Mouse (Mus musculus) embryonic facial prominence, embryonic 15.5 days (tissue): ENCODE measurements around the gene Poldip3. TPM values are rescaled to one million over a fixed set of nuclear protein-coding genes. Genes with fewer than 3 reads are reported as not detected.

ENCODE experiments used
- ATAC-seq: fragments of 200-750 bp; cut with Nextera tagmentation; 2 replicates; pipeline ENCODE4 v1.8.0; 2017; ENCODE audit warnings: low read depth, moderate TSS enrichment; ENCODE audit not compliant: insufficient number of reproducible peaks, low FRiP score, low TSS enrichment
- H3K27ac ChIP-seq: fragments of 300-500 bp; sonication (generic); replicated peaks from 2 replicates; pipeline ENCODE4 v1.5.1; 2015; ENCODE audit warnings: mild to moderate bottlenecking, inconsistent platforms
- H3K27me3 ChIP-seq: fragments of 300-500 bp; sonication (generic); 2 replicates; pipeline ENCODE4 v1.6.1; 2015; ENCODE audit warnings: inconsistent platforms
- H3K36me3 ChIP-seq: fragments of 300-500 bp; sonication (generic); 2 replicates; pipeline ENCODE4 v1.6.1; 2015; ENCODE audit warnings: mild to moderate bottlenecking, inconsistent platforms
- H3K4me1 ChIP-seq: fragments of 300-500 bp; sonication (generic); 2 replicates; pipeline ENCODE4 v1.6.1; 2015; ENCODE audit warnings: inconsistent platforms
- H3K4me2 ChIP-seq: fragments of 300-500 bp; sonication (generic); replicated peaks from 2 replicates; pipeline ENCODE4 v1.6.1; 2015; ENCODE audit warnings: mild to moderate bottlenecking, inconsistent platforms
- H3K4me3 ChIP-seq: fragments of 300-500 bp; sonication (generic); replicated peaks from 2 replicates; pipeline ENCODE4 v1.5.1; 2015; ENCODE audit warnings: mild to moderate bottlenecking, inconsistent platforms
- H3K9ac ChIP-seq: fragments of 300-500 bp; sonication (generic); 2 replicates; pipeline ENCODE4 v1.6.1; 2015; ENCODE audit warnings: inconsistent platforms
- H3K9me3 ChIP-seq: fragments of 300-500 bp; sonication (generic); replicated peaks from 2 replicates; pipeline ENCODE4 v1.6.1; 2016; ENCODE audit warnings: inconsistent platforms
- WGBS: fragments of 180-500 bp; shearing (Covaris S2); methylation state at CpG from one replicate; pipeline ENCODE4 v1.1.7; 2015; 5-methylcytosine and 5-hydroxymethylcytosine counted together
- polyA plus RNA-seq: library from polyadenylated mRNA; unstranded; fragments of >200 nt; fragmentation: Nextera tagmentation; extraction: Ambion mirVana; gene quantifications from 2 replicates; pipeline ENCODE4 v1.2.1, GENCODE M21; 2015

The Poldip3 gene
- 142 and 147 TPM in 2 replicates for polyA plus RNA-seq

DNA sequence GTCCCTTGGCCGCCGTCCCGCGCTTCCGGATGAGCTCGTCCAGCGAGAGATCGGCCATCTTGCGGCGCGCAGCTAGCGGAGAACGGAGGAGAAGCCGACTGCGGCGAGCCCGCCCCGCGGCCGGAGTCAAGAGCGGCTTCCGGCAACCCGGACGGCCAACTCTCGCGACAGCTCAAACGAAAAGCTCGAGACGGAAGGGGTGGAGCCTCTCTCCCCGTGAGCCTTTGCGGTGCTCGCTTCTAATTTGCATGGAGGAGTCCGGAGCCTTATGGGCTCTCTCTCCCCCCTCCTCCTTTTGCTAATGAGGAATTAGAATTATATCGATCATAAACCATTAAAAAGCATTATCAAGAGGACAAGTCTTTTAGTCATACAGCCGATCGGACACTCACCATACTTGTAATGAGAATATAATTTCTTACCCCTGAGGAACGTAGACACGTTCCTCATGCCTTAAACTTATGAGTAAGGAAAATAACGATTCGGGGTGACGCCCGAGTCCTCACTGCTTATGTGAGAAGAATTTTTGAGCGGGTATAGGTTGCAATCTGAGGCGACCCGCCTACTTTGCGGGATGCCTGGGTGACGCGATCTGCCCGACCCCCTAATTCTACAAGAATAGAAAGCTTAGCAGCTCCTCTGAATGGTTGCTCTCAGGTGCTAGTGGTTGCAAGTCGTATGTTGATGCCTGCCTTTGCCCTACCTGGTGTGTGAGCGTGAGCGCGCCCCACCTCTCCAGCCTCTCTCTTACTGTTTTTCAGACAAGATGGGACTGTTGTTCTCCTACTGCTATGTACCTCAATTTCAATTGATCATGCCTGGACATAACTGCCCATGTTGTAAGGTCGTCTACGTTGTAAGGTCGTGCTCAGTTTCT lies at the start of gene Poldip3:
Gene Poldip3 (minus strand): TSS at position 189 of the 877 bp plus-strand sequence.
- Histone ChIP-seq H3K27me3 (no peaks in the 10 kb centered on the region), H3K9me3 (no peaks in the 10 kb centered on the region), H3K9ac (peak within 1 kb of the TSS; percentile 81), H3K27ac (peak within 1 kb of the TSS; percentile 99), H3K4me3 (peak within 1 kb of the TSS; percentile 68), H3K36me3 (peaks cover 31% of the 10 kb centered on the region), H3K4me1 (peaks cover 16% of the 10 kb centered on the region), H3K4me2 (peak within 1 kb of the TSS; percentile 79)
- ATAC-seq: peak; percentile 93
- under 1% methylated on average over 56 of the region's 56 CpGs for WGBS

DNA sequence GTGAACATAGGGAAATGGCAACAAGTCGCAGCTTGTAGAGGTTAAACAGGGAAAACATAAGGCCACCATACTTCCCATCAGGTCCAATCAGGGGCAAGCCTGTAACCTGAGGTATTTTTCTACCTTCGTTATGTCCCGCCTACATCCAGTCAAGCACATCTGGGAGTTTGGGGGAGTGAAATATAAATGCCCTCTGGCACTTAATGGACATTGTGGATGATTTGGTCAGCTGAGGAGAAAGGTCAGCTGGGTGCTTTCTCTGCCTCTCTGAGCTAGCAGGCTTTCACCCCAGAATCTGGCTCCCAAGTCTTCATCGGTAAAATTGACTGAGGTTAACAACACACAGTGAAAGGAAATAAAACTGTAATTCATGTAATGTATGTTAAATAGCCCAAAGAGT lies 44.2 kb upstream of the Poldip3 start:
- H3K9me3 ChIP-seq: no peaks in the 10 kb centered on the region
- no peaks in the 10 kb centered on the region for H3K36me3 ChIP-seq
- no peak overlapping the region for H3K4me2 ChIP-seq
- H3K9ac ChIP-seq: no peak overlapping the region
- H3K4me3 ChIP-seq: no peak overlapping the region
- WGBS: 93% methylated on average over 4 of the region's 4 CpGs
- H3K27ac ChIP-seq: no peak overlapping the region
- H3K4me1 ChIP-seq: no peaks in the 10 kb centered on the region
- H3K27me3 ChIP-seq: no peaks in the 10 kb centered on the region
- ATAC-seq: no peak

DNA sequence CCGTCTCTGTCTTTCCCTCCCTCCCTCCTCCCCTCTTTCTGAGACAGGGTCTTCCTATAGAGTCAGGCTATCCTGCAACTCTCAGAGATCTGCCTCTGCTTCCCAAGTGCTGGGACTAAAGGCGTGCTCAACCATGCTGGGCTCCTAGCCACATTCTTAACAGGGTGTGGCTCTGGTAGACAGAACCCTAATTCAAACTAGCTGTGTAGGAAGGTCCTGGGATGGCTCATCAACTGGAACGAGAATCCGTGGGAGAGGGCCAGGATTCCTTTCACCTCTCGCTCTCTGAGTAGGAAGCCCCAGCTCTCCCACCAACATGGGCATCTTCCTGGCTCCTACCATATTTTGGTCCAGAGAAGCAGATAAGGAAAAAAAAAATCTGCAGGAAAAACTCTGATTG lies 33.2 kb upstream of the Poldip3 start:
- no peak for ATAC-seq
- 41% methylated on average over 5 of the region's 5 CpGs for WGBS
- H3K27ac ChIP-seq: peak overlapping the region; percentile 63

GRCm38 (mm10) chr15:83181800-83182330 lies 32.7 kb upstream of the Poldip3 start:
- ATAC-seq: no peak
- 61% methylated on average over 4 of the region's 4 CpGs for WGBS
- peak overlapping the region; percentile 63 for H3K27ac ChIP-seq

More for the DNA sequence above, 33.2 kb upstream of the Poldip3 start:
- H3K9me3 ChIP-seq: no peaks in the 10 kb centered on the region
- H3K4me3 ChIP-seq: no peak overlapping the region
- H3K4me2 ChIP-seq: no peak overlapping the region
- H3K4me1 ChIP-seq: 0 out of 2 replicates have a peak, but pooled peaks cover 10% of the 10 kb centered on the region
- H3K36me3 ChIP-seq: no peaks in the 10 kb centered on the region
- H3K27me3 ChIP-seq: no peaks in the 10 kb centered on the region
- no peak overlapping the region for H3K9ac ChIP-seq

GRCm38 (mm10) chr15:83180004-83180403 lies 30.8 kb upstream of the Poldip3 start:
- Histone ChIP-seq H3K36me3 (no peaks in the 10 kb centered on the region), H3K4me1 (0 out of 2 replicates have a peak, but pooled peaks cover 10% of the 10 kb centered on the region), H3K4me3 (no peak overlapping the region), H3K9me3 (no peaks in the 10 kb centered on the region), H3K9ac (no peak overlapping the region), H3K27ac (no peak overlapping the region), H3K27me3 (no peaks in the 10 kb centered on the region), H3K4me2 (no peak overlapping the region)
- ATAC-seq: no peak
- WGBS: 83% methylated on average over 6 of the region's 6 CpGs

More at GRCm38 (mm10) chr15:83181800-83182330, 32.7 kb upstream of the Poldip3 start:
- H3K4me3 ChIP-seq: no peak overlapping the region
- no peak overlapping the region for H3K4me2 ChIP-seq
- no peaks in the 10 kb centered on the region for H3K27me3 ChIP-seq
- no peak overlapping the region for H3K9ac ChIP-seq
- 0 out of 2 replicates have a peak, but pooled peaks cover 10% of the 10 kb centered on the region for H3K4me1 ChIP-seq
- no peaks in the 10 kb centered on the region for H3K9me3 ChIP-seq
- no peaks in the 10 kb centered on the region for H3K36me3 ChIP-seq

- WGBS: 86% methylated on average over 4 of the region's 4 CpGs
- ATAC-seq: no peak
- Histone ChIP-seq H3K4me1 (peaks cover 12% of the 10 kb centered on the region), H3K4me2 (no peak overlapping the region), H3K27me3 (no peaks in the 10 kb centered on the region), H3K9me3 (no peaks in the 10 kb centered on the region), H3K4me3 (no peak overlapping the region), H3K36me3 (no peaks in the 10 kb centered on the region), H3K9ac (no peak overlapping the region), H3K27ac (no peak overlapping the region)
Observed at GRCm38 (mm10) chr15:83176653-83177052, 27.5 kb upstream of the Poldip3 start.

DNA sequence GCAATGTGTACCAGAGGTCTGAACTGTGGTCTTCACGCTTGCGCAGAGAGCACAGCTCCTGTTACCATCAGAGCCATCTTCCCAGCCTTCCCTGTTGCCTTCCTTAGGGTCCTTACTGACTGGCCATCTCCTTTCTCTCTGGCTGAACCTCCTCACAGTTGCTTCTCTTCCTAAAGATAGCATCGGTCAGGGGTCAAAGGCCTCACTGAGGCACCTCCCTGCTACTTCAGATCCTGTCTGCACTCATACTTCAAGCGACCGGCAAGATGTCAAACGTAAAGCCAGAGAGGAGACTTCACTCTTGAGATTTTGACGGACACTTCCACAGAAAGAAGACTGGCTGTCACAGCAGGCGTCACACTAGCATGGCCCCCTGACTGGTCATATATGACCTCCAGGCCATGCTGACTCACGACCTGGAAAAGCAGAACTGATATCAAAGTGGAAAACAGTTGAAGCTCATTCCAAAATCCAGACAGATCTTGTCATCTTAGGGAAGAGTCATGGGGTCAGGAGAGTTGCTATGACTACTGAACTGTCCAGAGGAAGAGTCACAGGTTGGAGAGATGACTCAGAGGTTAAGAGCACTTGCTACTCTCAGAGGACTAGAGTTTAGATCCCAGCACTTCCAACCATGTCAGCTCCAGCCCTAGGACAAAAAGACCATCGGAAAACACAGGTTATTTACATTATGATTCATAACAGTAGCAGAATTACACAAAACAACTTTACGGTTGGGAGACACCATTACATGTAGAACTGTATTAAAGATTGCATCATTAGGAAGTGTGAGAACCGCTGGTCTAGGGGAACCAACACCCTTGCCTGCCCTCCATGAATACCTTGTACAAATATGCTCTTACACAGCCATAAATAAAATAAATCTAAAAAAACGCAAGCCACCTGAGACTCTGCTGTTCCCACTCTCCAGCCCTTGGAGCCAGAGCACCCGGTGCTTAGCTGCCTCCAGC lies 25.0 kb upstream of the Poldip3 start:
- H3K9ac ChIP-seq: no peak overlapping the region
- no peaks in the 10 kb centered on the region for H3K9me3 ChIP-seq
- no peak for ATAC-seq
- H3K27ac ChIP-seq: no peak overlapping the region
- 89% methylated on average over 14 of the region's 14 CpGs for WGBS
- no peak overlapping the region for H3K4me3 ChIP-seq
- no peaks in the 10 kb centered on the region for H3K36me3 ChIP-seq
- no peaks in the 10 kb centered on the region for H3K27me3 ChIP-seq
- no peak overlapping the region for H3K4me2 ChIP-seq
- H3K4me1 ChIP-seq: peaks cover 36% of the 10 kb centered on the region

DNA sequence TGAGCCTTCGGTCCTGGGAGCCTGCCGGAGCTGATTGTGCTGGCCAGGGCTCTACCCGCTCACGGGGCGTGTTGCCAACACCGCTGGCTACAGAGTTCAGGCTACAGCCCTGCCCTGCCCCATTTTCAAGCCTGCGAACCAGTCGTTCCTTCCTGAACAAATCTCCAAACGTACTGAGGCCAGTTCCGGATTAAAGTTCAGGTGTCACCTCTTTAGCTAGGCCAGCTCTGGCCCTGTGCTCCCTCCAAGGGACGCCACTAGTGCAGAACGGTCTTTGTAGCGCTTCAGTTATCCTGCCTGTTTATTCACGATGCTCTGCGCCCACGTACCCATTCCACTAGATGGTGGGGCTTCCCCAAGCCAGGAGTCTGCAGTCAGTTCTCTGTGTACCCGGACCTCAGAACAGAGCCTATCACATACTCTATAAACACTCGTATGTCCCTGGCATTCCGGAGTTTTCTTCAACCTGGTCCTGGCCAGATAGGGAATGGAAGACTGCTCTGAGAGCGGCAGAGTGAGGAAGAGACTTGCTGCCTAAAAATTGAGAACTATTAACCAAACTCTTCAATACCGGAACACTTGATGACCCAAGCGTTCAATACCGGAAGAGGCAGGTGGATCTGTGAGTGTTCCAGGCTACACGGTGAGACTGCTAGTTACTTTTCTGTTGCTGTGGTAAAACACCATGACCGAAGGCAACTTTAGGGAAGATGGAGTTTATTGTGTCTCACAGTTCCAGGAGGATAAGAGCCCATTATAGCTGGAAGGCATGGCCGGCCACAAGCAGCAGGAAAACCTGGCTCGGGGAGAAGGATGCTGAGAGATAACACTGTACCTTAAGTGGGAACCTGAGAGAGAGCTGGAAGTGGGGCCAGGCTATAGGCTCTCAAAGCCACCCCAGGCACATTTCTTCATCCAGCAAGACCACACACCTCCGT lies 23.6 kb upstream of the Poldip3 start, which contains the start of gene Cyb5r3:
Gene Cyb5r3 (minus strand): TSS at position 101 of the 938 bp plus-strand sequence.
- Histone ChIP-seq H3K9me3 (no peaks in the 10 kb centered on the region), H3K36me3 (no peaks in the 10 kb centered on the region), H3K9ac (peak within 1 kb of the TSS; percentile 86), H3K4me3 (peak within 1 kb of the TSS; percentile 96), H3K4me1 (peaks cover 50% of the 10 kb centered on the region), H3K27me3 (no peaks in the 10 kb centered on the region), H3K27ac (peak within 1 kb of the TSS; percentile 91), H3K4me2 (peak within 1 kb of the TSS; percentile 89)
- peak; percentile 49 for ATAC-seq
- WGBS: 36% methylated on average over 28 of the region's 28 CpGs

DNA sequence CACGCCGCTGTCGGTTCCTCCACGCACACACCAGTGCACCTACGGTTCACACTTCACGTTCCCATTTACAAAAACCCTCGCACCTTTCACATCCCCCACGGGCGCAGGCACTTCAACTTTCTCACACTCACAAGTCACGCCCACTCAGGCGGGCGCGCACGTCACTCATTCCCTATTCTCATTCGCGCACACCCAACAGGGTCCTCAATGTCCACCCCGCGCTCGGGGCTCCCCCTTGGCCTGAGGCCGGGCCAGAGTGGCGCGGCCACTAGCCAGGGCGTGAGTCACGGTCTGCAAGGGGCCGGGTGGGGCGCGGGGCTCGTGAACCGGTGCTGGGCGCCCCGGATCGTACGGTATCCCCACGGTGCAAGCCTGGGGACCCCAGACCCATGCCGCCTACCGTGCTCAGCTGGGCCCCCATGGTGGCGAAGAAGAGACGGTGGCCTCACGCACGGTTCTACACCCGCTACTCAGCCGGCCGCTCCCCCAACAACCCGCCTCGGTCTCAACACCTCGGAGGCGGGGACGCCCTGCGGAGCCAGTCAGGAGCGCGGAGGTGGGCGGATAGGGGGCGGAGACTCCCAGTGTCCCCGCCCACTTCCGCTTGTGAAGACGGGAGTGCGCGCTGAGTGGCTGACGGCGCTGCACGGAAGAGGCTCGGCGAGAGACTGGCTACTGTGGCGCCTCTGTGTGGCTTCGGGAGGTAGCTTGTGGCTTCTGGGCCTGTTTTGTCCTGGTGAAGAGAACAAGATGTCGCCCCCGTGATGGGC lies 22.7 kb upstream of the Poldip3 start:
- H3K4me1 ChIP-seq: peaks cover 59% of the 10 kb centered on the region
- H3K4me2 ChIP-seq: peak overlapping the region; percentile 89
- ATAC-seq: peak; percentile 96
- WGBS: under 1% methylated on average over 67 of the region's 67 CpGs
- no peaks in the 10 kb centered on the region for H3K36me3 ChIP-seq
- peak overlapping the region; percentile 91 for H3K27ac ChIP-seq
- H3K9me3 ChIP-seq: no peaks in the 10 kb centered on the region
- peak overlapping the region; percentile 86 for H3K9ac ChIP-seq
- peak overlapping the region; percentile 96 for H3K4me3 ChIP-seq
- H3K27me3 ChIP-seq: no peaks in the 10 kb centered on the region
